Mouse (Mus musculus) lung, postnatal 0 days (tissue): ENCODE data around the gene Homer1.

ENCODE experiments used
- CTCF ChIP-seq: IDR thresholded peaks from 2 replicates; pipeline ENCODE4 v1.5.1; 2016; ENCODE audit warnings: antibody characterized with exemption, mild to moderate bottlenecking
- EP300 ChIP-seq: IDR thresholded peaks from 2 replicates; pipeline ENCODE4 v1.6.1; 2016; ENCODE audit warnings: antibody characterized with exemption, mild to moderate bottlenecking, control low read depth

DNA sequence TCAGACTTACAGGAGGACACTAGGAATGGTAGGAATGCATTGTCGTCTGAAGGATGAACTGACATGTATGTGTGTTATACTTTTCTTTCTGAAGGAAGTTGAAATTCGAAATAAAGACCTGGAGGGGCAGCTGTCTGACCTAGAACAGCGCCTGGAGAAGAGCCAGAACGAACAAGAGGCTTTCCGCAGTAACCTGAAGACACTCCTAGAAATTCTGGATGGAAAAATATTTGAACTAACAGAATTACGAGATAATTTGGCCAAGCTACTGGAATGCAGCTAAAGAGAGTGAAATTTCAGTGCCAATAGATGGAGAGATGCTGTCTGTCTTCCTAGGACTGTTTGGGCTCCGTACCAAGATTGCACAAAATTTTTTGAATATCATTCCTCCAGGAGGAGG is 102.5 kb downstream of the Homer1 start:
- TF ChIP-seq CTCF: no peak
- TF ChIP-seq EP300: no peak
